Mouse (Mus musculus) bone marrow, adult 2 months (tissue): ENCODE results near the gene Kif22.

ENCODE experiments used
- CTCF ChIP-seq: fragments of 200-500 bp; IDR thresholded peaks from 2 replicates; pipeline ENCODE4 v1.5.1; 2011; ENCODE audit warnings: low read length, control low read depth; ENCODE audit not compliant: control insufficient read depth, insufficient read depth
- POLR2A ChIP-seq: fragments of 200-500 bp; IDR thresholded peaks from 2 replicates; pipeline ENCODE4 v1.6.1; 2011; ENCODE audit warnings: low read depth, mild to moderate bottlenecking, control low read depth, low read length, borderline replicate concordance; ENCODE audit not compliant: control insufficient read depth

GRCm38 (mm10) chr7:126983113-126983512, 59.2 kb downstream of the Kif22 start:
- TF ChIP-seq CTCF (no peak), POLR2A (no peak)
